Mouse (Mus musculus): ENCODE data around the gene Apol11a.
"Not testable (repeated sequence)": the region's sequence is repeated elsewhere in the genome, so short reads cannot be mapped to it uniquely, and the experiment has no call there.

The Apol11a gene

DNA sequence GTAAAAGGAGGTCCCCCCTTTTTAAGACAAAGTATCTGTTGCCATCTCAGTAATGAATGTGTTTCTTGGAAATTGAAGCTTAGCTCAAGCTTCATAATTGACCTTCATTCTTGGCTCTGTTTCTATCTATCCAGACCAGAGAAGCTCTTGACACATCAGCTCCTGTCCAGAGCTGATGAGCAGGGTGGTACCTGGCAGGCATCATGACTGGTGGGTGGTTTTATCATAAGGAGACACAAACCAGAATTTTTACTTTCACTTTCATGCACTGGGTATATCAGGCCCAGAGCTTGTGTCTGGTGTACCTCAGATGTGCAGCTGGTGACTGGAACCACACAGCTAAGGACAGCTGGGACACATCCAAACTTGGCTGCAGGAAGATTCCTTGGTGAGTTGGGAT is at the start of gene Apol11a:
Gene Apol11a (plus strand): TSS at position 306 of the 400 bp plus-strand sequence.
- CTCF ChIA-PET = not testable (repeated sequence)

DNA sequence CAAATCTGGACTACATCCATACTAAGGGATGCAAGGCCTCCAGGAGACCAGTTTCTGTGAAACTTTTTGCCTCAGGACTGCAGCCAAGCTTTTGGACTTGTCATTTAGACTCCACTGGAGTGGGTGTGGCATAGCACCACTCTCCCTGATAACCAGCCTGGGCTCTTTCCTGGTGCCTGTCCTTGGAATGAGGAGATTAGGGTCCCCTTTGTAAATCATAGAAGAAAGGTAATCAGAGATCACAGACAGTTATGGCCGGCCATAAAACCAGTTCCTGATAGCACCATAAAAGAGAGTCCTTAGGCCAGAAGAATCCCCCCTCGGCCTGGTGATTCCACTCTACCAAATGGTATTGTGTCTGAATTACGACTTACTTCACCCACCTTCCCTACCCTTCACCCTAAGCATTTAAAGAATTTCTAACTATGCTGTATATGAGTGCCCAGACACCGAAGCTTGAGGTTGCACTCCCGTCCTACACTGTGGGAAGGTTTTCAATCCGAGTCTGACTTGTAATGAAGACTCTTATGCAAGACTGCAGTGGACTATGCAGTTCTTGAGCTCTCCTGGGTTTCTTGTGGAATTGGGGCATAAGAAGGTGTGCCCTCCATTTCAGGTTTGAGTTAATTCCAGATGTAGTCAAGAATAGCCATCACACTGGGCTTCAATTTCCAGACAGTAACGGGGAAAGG is 33.2 kb upstream of the Apol11a start:
- CTCF ChIA-PET = not testable (repeated sequence)

DNA sequence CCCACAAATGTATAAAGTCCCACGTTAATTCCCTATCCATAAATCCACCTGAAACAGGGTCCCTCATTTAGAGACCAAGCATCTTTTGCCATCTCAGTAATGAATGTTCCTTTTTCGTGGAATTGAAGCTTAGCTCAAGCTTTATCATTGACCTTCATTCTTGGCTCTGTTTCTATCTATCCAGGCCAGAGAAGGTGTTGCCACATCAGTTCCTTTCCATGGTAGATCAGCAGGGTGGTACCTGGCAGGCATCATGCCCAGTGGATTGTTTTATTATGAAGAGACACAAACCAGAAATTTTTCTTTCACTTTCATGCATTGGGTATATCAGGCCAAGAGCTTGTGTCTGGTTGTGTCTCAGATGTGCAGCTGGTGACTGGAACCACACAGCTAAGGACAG is 31.4 kb upstream of the Apol11a start, which contains the start of gene Apol10a:
Gene Apol10a (plus strand): TSS at position 355 of the 400 bp plus-strand sequence.
- CTCF ChIA-PET = not testable (repeated sequence)

DNA sequence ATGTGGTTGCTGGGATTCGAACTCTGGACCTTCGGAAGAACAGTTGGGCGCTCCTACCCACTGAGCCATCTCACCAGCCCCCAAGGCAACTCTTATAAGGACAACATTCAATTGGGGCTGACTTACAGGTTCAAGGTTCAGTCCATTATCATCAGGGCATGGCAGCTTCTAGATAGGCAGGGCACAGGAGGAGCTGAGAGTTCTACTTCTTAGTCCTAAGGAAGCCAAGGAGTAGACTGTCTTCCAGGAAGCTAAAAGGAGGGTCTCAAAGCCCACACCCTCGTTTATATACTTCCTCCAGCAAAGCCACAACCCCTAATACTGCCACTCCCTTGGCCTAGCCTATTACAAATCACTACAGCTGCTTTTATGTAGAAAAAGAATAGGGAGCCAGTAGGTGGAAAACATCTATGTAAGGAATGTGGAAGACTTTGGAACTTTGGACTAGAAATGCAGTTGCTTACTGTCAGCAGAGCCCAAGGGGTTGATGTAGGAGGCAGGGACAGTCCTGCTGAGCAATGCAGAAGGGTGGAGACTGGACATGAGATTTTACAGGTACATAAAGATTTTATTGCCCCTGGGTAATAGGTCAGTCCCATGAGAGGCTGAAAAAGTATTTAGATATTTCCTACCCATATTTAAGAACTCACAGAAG is 25.8 kb upstream of the Apol11a start:
- CTCF ChIA-PET = no interaction called here

DNA sequence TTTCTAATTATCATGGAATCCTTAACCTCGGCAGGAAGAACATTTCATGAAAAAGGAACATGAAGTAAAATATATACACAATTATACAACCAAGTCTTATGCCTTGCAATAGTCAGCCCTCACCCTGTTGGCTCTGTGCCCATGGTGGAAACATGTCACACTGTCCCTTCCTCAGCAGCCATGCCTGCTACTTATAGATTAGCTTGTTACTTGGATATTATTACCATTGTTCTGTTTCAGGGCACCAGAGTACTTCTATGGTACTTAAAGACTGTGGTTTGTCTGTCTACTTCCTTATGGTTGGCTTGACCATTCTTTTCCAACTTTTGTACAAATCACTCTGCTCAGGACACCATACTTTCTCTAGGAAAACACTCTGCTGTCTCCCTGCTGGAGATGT is 14.9 kb upstream of the Apol11a start:
- CTCF ChIA-PET = not testable (repeated sequence)

DNA sequence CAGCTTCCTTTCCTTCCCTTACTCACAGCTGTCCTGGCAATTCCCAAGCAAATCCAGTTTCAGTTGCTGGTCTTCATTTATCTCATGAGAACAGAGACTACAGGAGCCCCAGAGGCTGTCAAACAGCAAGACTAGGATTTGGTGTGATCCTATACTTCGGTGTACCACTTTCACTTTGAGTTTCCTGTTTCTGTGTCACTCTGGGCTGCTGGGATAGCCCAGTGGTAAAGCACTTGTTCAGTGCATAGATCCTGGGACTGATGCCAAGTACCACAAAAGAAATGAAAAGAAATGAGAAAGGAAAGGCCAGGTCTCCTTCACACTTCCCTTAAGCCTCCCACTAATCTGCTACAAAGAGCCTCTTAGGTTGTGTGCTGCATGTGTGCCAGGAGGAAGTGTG is 13.4 kb upstream of the Apol11a start:
- CTCF ChIA-PET = not testable (repeated sequence)

DNA sequence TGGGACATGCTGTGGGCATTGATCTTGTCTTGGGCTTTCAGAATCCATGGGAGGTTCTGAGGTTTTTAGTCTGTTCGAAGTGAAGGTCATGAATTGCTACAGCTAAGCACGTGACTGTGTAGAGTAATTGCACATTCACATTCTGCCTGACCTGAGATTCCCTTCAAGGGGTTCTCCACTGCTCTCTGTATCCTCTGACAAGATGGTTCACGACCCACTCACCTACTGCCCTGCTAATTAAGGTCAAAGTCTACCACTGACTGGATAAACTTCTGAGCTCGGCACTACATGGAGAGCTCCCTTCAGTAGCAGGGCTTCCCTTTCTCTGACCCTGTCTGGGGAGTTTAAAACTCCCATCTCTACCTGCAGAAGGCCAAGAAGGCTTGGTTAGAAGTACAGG is 12.5 kb downstream of the Apol11a start:
- CTCF ChIA-PET = not testable (repeated sequence)

DNA sequence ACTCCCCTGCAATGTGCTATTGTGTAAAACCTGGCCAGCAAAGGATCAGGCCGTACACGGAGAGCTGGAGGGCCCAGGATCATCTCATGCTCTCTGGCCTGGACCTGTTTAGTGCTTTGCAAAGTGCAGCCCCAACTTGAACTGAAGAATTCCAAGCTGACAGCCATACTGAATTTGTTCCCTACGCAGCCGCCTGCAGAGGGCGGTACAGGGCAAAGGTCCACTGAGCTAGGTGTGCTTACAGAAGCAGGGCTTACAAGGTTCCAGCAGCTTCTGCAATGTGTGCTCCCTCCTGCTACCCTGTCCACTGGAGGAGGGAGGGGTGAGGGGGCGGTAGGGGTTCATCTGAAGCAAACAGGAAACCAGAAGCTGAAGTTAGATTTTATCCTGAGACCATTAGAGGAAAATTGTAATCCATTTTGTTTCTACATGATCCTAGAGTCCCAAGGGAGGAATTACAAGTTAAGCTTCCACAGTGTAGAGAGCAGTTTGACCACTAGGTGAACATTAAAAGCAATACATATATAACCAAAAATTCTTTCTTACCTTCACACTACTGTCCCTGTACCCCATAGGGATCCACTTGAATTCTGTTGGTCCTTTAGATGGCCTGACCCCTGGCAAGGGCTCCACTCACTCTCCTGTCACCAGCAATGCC is 15.2 kb downstream of the Apol11a start:
- CTCF ChIA-PET = not testable (repeated sequence)

DNA sequence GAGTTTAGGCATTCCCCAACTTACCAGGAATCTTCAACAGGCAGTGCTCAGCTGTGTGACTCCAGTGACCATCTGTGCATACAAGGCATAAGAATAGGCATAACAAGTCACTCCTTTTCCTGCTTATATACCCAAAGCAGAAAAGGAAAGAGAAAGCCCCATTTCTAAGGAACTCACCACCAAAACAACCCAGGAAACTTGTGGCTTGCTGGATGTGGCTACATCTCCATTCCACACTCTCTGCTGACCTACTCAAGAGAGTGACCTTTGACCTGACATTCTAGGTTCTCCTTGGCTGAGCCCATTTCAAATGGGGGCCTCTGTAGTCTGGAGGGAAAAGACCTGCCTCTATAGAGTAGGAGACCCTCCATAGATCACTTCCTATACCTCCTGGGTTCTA is 25.1 kb downstream of the Apol11a start, which contains the start of gene Apol7c:
Gene Apol7c (minus strand): TSS at position 101 of the 400 bp plus-strand sequence.
- CTCF ChIA-PET = no interaction called here

DNA sequence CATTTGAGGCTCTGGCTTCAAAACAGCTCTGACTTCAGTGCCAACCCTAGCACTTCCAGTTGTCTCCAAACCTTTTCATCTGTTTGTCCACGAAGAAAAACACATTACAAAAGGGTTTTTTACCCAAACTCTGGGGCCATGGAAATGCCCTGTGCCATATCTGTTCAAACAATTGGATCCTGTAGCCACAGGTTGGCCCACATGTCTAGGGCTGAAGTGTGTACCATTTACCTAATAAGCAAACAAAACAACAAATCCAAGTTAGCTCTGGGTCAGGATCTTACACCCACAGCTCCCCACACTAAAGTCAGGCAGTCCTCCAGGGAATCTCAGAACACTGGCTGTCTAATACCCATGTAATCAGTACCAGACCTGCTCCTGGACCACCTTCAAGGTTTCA is 31.1 kb downstream of the Apol11a start:
- CTCF ChIA-PET = not testable (repeated sequence)

DNA sequence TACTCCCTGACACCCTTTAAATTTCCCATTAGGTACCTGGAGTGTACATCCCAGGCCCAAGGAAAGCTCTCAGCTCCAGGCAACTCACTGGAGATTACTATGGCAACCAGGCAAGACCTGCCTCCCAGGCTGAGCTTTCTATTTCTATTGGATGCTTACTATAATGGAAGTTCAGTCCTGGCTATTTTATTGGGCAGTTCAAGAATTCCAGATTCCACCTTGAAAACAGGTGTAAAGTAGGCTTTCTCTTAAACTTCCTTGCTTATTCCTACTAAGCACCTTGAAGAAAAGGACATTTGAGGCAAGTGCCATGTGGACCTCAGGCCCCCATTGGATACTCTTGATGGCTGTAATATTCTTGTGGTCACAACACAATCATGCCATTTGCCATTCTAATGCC is 53.7 kb downstream of the Apol11a start, which contains the start of gene 1700025B11Rik:
Gene 1700025B11Rik (minus strand): TSS at position 101 of the 400 bp plus-strand sequence.
- CTCF ChIA-PET = no interaction called here

DNA sequence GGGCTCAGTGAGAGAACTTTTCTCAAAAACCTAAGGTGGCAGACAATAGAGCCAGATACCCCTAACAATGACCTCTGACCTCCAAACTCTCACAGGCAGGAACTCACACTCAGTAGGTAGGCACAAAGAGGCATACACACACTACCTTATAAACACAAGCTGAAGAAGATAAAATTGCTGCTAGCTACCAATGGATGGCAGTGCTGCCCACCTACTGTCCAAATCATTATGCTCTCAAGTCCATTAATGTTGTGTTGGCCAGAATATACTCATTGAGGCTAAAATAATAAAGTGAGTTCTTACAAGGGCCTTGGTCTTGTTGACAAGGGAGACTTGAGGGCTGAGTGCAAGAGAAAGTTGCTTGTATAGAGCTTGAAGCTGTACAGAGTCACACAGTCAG is 55.1 kb downstream of the Apol11a start:
- CTCF ChIA-PET = no interaction called here
